Mouse (Mus musculus) bone marrow, adult 2 months (tissue): ENCODE measurements around the gene Vkorc1.

Source experiments
- CTCF ChIP-seq: fragments of 200-500 bp; IDR thresholded peaks from 2 replicates; pipeline ENCODE4 v1.5.1; 2011; ENCODE audit warnings: low read length, control low read depth; ENCODE audit not compliant: control insufficient read depth, insufficient read depth
- POLR2A ChIP-seq: fragments of 200-500 bp; IDR thresholded peaks from 2 replicates; pipeline ENCODE4 v1.6.1; 2011; ENCODE audit warnings: low read depth, mild to moderate bottlenecking, control low read depth, low read length, borderline replicate concordance; ENCODE audit not compliant: control insufficient read depth

DNA sequence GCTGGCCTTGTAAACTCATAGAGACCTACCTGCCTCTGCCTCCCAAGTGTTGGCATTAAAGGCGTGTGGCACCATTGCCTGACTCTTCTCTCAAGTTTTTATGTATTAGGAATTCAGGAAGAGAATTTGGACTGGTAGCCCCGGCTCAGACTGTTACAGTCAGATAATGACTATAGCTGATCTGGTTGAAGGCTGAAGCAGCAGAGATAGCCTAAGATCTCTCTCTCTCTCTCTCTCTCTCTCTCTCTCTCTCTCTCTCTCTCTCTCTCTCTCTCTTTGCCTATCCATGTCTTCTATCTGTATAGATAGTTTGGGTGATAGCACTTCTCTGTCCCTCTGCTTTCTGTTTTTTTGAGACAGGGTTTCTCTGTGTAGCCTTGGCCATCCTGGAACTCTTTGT lies 6.4 kb upstream of the Vkorc1 start:
- no peak for TF ChIP-seq CTCF
- no peak for TF ChIP-seq POLR2A
